Mouse (Mus musculus): ENCODE data around the gene Prkca. TPM values are rescaled to one million over a fixed set of nuclear protein-coding genes. Genes with fewer than 3 reads are reported as not detected.

Prkca gene
- polyA plus RNA-seq, 1 experiment from 2014 or later = 2.5 TPM

DNA sequence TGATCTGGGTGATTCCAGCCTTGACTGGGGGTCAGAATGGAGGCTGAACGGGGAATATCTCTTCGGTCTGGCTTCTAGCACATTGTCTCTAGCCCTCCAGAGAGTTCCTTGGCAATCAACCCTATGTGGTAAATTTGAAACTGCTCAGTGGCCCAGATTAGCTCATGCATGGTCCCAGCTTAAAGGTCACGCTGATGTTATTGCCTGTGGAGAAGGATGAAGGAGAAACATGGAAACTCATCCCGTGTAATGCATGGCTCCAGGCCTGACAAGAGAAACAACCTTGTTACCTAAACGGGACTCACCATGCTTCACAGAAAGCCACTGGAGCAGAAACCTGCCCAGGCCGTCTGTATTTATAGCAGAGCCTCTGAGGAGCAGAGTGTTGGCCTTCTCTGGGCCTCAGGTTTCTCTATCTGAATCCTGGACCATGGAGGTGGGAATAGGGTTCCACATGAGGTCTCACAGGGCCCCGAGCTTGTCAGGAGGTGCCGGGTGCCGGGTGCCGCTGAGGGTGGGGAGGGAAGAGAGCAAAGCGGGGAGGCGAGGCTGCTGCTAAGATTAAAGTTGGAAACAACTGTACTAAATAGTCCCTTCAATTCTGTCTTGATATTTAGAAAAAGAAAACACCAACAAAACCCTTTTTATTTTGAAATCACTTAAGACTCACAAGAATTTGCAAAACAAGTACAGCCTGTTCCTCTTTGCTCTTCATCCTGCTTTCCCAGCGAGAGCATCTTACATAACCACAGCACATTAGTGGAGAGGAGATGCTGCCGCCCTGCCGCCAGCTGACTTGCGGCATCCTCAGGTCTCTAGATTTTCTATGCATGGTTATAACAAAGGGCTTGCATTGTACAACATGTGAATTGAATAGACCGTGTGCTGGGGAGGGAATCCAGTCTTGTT is 281.9 kb downstream of the Prkca start:
- Histone ChIP-seq H3K4me1 (replicated peaks) (no peaks in the 10 kb centered on the region), H3K9ac (no peak overlapping the region), H3K4me2 (no peak overlapping the region), H3K9me3 (replicated peaks) (no peaks in the 10 kb centered on the region), H3K36me3 (replicated peaks) (no peaks in the 10 kb centered on the region), H3K4me3 (replicated peaks) (no peak overlapping the region), H3K27me3 (no peaks in the 10 kb centered on the region), H3K27ac (replicated peaks) (no peak overlapping the region)
- WGBS (ENCODE audit: insufficient replicate concordance) = 70% methylated on average over 17 of the region's 17 CpGs
- ATAC-seq (ENCODE audit: insufficient read depth) = no peak

- H3K4me3 ChIP-seq (replicated peaks) = no peak overlapping the region
- no peak for ATAC-seq (ENCODE audit: insufficient read depth)
- H3K9me3 ChIP-seq (replicated peaks) = no peaks in the 10 kb centered on the region
- H3K4me1 ChIP-seq (replicated peaks) = no peaks in the 10 kb centered on the region
- no peaks in the 10 kb centered on the region for H3K36me3 ChIP-seq (replicated peaks)
- no peak overlapping the region for H3K27ac ChIP-seq (replicated peaks)
- H3K27me3 ChIP-seq = no peaks in the 10 kb centered on the region
- no peak overlapping the region for H3K4me2 ChIP-seq
- 67% methylated on average over 6 of the region's 6 CpGs for WGBS (ENCODE audit: insufficient replicate concordance)
- H3K9ac ChIP-seq = no peak overlapping the region
Observed at GRCm38 (mm10) chr11:108057138-108057537, 286.6 kb downstream of the Prkca start.

GRCm38 (mm10) chr11:108054647-108055046 is 289.1 kb downstream of the Prkca start:
- H3K9ac ChIP-seq = no peak overlapping the region
- H3K4me2 ChIP-seq = no peak overlapping the region
- no peaks in the 10 kb centered on the region for H3K9me3 ChIP-seq (replicated peaks)
- 62% methylated on average over 3 of the region's 3 CpGs for WGBS (ENCODE audit: insufficient replicate concordance)
- H3K4me1 ChIP-seq (replicated peaks) = no peaks in the 10 kb centered on the region
- no peaks in the 10 kb centered on the region for H3K27me3 ChIP-seq
- H3K27ac ChIP-seq (replicated peaks) = no peak overlapping the region
- H3K4me3 ChIP-seq (replicated peaks) = no peak overlapping the region
- ATAC-seq (ENCODE audit: insufficient read depth) = no peak
- H3K36me3 ChIP-seq (replicated peaks) = no peaks in the 10 kb centered on the region

GRCm38 (mm10) chr11:108053746-108054145 is 290.0 kb downstream of the Prkca start:
- WGBS (ENCODE audit: insufficient replicate concordance) = 72% methylated on average over 10 of the region's 10 CpGs
- no peaks in the 10 kb centered on the region for H3K4me1 ChIP-seq (replicated peaks)
- no peaks in the 10 kb centered on the region for H3K9me3 ChIP-seq (replicated peaks)
- no peaks in the 10 kb centered on the region for H3K36me3 ChIP-seq (replicated peaks)
- no peak overlapping the region for H3K27ac ChIP-seq (replicated peaks)
- no peak for ATAC-seq (ENCODE audit: insufficient read depth)
- H3K4me3 ChIP-seq (replicated peaks) = no peak overlapping the region
- no peak overlapping the region for H3K9ac ChIP-seq
- no peaks in the 10 kb centered on the region for H3K27me3 ChIP-seq
- H3K4me2 ChIP-seq = no peak overlapping the region

GRCm38 (mm10) chr11:108041669-108042068 is 302.1 kb downstream of the Prkca start:
- Histone ChIP-seq H3K9me3 (replicated peaks) (no peaks in the 10 kb centered on the region), H3K9ac (no peak overlapping the region), H3K27ac (replicated peaks) (no peak overlapping the region), H3K4me3 (replicated peaks) (no peak overlapping the region), H3K36me3 (replicated peaks) (no peaks in the 10 kb centered on the region), H3K4me1 (replicated peaks) (no peaks in the 10 kb centered on the region), H3K27me3 (no peaks in the 10 kb centered on the region), H3K4me2 (no peak overlapping the region)
- 46% methylated on average over 7 of the region's 7 CpGs for WGBS (ENCODE audit: insufficient replicate concordance)
- ATAC-seq (ENCODE audit: insufficient read depth) = no peak

GRCm38 (mm10) chr11:108040823-108041222 is 302.9 kb downstream of the Prkca start:
- Histone ChIP-seq H3K4me3 (replicated peaks) (no peak overlapping the region), H3K9ac (no peak overlapping the region), H3K27ac (replicated peaks) (no peak overlapping the region), H3K4me1 (replicated peaks) (no peaks in the 10 kb centered on the region), H3K27me3 (no peaks in the 10 kb centered on the region), H3K9me3 (replicated peaks) (no peaks in the 10 kb centered on the region), H3K36me3 (replicated peaks) (no peaks in the 10 kb centered on the region), H3K4me2 (no peak overlapping the region)
- ATAC-seq (ENCODE audit: insufficient read depth) = no peak
- WGBS (ENCODE audit: insufficient replicate concordance) = 25% methylated on average over 2 of the region's 2 CpGs

- Histone ChIP-seq H3K27ac (replicated peaks) (no peak overlapping the region), H3K4me3 (replicated peaks) (no peak overlapping the region), H3K4me2 (no peak overlapping the region), H3K9me3 (replicated peaks) (no peaks in the 10 kb centered on the region), H3K4me1 (replicated peaks) (no peaks in the 10 kb centered on the region), H3K27me3 (no peaks in the 10 kb centered on the region), H3K36me3 (replicated peaks) (no peaks in the 10 kb centered on the region), H3K9ac (no peak overlapping the region)
- 86% methylated on average over 17 of the region's 17 CpGs for whole genome bisulfite sequencing (ENCODE audit: insufficient replicate concordance)
- no peak for ATAC-seq (ENCODE audit: insufficient read depth)
Observed at GRCm38 (mm10) chr11:108039761-108040160, 304.0 kb downstream of the Prkca start.

DNA sequence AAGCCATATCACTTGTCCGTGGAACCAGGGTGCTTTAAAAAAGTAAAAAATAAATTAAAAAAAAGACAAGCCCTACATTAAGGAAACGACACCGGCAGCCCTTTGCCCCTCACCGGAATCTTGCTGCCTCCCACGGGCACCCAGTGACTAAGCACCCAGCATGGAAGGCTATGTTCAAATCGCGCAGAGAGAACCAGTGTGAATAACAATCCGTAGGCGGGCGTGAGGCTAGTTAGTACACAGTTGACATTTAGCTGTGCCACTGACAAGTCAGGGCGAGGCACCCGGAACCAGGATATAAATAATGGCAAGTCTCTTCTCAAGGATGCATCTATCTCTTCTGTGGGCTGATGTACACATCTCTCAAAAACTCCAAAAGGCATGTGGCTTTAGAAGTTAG is 304.7 kb downstream of the Prkca start:
- Histone ChIP-seq H3K27me3 (no peaks in the 10 kb centered on the region), H3K4me1 (replicated peaks) (no peaks in the 10 kb centered on the region), H3K9me3 (replicated peaks) (no peaks in the 10 kb centered on the region), H3K4me3 (replicated peaks) (no peak overlapping the region), H3K27ac (replicated peaks) (no peak overlapping the region), H3K36me3 (replicated peaks) (no peaks in the 10 kb centered on the region), H3K9ac (no peak overlapping the region), H3K4me2 (no peak overlapping the region)
- 75% methylated on average over 12 of the region's 12 CpGs for WGBS (ENCODE audit: insufficient replicate concordance)
- no peak for ATAC-seq (ENCODE audit: insufficient read depth)

DNA sequence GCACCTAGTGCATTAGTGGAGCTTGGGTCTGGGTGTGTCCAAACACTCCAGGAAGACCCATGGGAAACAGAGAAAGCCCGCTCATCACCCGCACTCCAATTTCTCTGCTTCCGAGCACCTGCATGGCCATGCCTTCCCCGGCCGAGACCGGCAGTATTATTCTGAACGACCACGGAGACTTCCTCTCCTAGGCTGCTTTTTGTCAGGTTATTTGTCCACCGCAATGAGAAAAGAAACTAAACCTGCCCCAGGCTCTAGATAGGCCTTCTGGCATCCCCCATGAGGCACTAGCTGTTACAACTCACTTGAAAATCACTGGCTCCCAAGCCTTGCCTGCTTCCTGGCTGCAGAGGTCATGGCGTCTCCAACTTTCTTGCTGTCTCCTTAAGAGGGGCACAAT is 307.4 kb downstream of the Prkca start:
- Histone ChIP-seq H3K4me3 (replicated peaks) (no peak overlapping the region), H3K27me3 (no peaks in the 10 kb centered on the region), H3K9me3 (replicated peaks) (no peaks in the 10 kb centered on the region), H3K9ac (no peak overlapping the region), H3K4me2 (no peak overlapping the region), H3K4me1 (replicated peaks) (no peaks in the 10 kb centered on the region), H3K36me3 (replicated peaks) (no peaks in the 10 kb centered on the region), H3K27ac (replicated peaks) (no peak overlapping the region)
- 45% methylated on average over 10 of the region's 10 CpGs for WGBS (ENCODE audit: insufficient replicate concordance)
- no peak for ATAC-seq (ENCODE audit: insufficient read depth)

GRCm38 (mm10) chr11:108035761-108036160 is 308.0 kb downstream of the Prkca start:
- Histone ChIP-seq H3K27ac (replicated peaks) (no peak overlapping the region), H3K27me3 (no peaks in the 10 kb centered on the region), H3K4me2 (no peak overlapping the region), H3K9me3 (replicated peaks) (no peaks in the 10 kb centered on the region), H3K36me3 (replicated peaks) (no peaks in the 10 kb centered on the region), H3K4me3 (replicated peaks) (no peak overlapping the region), H3K9ac (no peak overlapping the region), H3K4me1 (replicated peaks) (no peaks in the 10 kb centered on the region)
- 52% methylated on average over 5 of the region's 5 CpGs for WGBS (ENCODE audit: insufficient replicate concordance)
- no peak for ATAC-seq (ENCODE audit: insufficient read depth)

- WGBS (ENCODE audit: insufficient replicate concordance) = 51% methylated on average over 7 of the region's 7 CpGs
- ATAC-seq (ENCODE audit: insufficient read depth) = no peak
- no peak overlapping the region for H3K4me3 ChIP-seq (replicated peaks)
- no peaks in the 10 kb centered on the region for H3K27me3 ChIP-seq
- no peaks in the 10 kb centered on the region for H3K36me3 ChIP-seq (replicated peaks)
- H3K4me2 ChIP-seq = no peak overlapping the region
- H3K4me1 ChIP-seq (replicated peaks) = no peaks in the 10 kb centered on the region
- no peak overlapping the region for H3K27ac ChIP-seq (replicated peaks)
- no peak overlapping the region for H3K9ac ChIP-seq
- H3K9me3 ChIP-seq (replicated peaks) = no peaks in the 10 kb centered on the region
Observed at GRCm38 (mm10) chr11:108034376-108034775, 309.4 kb downstream of the Prkca start.

DNA sequence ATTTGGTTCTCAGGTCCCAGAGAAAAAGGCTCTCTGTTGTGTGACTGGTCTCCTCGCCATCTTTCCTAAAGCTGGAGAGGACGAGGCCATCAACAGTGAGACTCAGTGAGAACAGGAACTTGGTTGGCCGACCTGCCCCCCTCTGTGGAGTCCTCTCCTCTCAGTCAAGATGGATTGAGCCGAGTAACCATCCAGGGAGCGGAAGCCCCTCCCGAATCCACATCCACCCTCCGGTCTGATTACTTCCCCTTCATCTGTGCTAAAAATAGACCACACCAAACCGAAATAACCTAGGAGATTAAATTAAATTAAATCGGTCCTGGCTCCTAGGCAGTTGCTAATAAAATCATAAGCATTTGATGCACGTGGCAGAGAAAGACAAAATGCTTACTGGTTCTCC is 311.2 kb downstream of the Prkca start:
- H3K27me3 ChIP-seq = no peaks in the 10 kb centered on the region
- no peak overlapping the region for H3K9ac ChIP-seq
- no peak for ATAC-seq (ENCODE audit: insufficient read depth)
- WGBS (ENCODE audit: insufficient replicate concordance) = 20% methylated on average over 10 of the region's 10 CpGs
- no peaks in the 10 kb centered on the region for H3K36me3 ChIP-seq (replicated peaks)
- H3K4me2 ChIP-seq = no peak overlapping the region
- no peak overlapping the region for H3K4me3 ChIP-seq (replicated peaks)
- H3K27ac ChIP-seq (replicated peaks) = no peak overlapping the region
- no peaks in the 10 kb centered on the region for H3K9me3 ChIP-seq (replicated peaks)
- no peaks in the 10 kb centered on the region for H3K4me1 ChIP-seq (replicated peaks)
